Mouse (Mus musculus): ENCODE measurements around the gene Dpf3.

The Dpf3 gene

GRCm38 (mm10) chr12:83283591-83284320, 203.8 kb downstream of the Dpf3 start:
- DNase-seq = no peak

- no peak for DNase-seq
These were observed 209.7 kb downstream of the Dpf3 start for GRCm38 (mm10) chr12:83277537-83278441.

- DNase-seq = no peak
These were observed 216.3 kb downstream of the Dpf3 start for GRCm38 (mm10) chr12:83271215-83271614.

DNA sequence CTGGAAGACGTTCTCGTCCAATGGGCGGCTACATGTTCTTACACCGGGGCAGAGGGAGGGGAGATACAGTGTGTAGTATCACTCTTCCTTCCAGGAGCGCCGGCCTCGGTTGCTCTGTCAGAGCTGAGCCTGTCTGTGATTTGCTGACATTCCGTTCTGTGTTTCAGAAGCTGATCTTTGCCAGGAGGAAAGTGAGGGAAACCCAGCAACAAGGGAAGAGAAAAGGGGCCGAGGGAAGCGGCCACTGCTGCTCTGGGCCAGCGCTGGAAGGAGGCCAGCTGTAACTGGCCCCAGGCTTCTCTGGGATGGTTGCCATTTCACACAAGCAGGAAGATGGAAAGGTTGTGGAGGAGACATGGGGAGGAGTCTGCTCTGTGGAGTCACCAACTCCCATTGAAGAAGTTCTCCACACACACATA, 219.0 kb downstream of the Dpf3 start:
- DNase-seq = peak; percentile 80

DNA sequence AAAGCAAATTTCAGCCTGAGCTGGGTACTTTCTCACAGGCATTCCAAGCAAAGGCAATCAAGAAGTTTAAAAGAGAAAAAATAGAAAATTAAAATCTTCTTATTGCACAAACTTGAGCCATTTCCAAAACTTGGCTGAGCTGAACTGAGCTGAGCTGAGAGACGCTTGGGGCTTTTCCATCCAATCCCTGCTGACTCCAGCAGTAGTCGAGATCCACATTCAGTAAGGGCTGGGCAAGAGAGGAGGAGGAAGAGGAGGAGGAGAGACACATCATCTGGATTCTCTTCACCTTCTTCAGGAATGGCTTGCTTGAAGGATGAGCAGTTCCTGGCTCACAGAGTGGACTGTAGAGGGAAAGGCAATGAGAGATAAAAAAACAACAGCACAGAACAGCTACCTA, 227.0 kb downstream of the Dpf3 start:
- DNase-seq = no peak

DNA sequence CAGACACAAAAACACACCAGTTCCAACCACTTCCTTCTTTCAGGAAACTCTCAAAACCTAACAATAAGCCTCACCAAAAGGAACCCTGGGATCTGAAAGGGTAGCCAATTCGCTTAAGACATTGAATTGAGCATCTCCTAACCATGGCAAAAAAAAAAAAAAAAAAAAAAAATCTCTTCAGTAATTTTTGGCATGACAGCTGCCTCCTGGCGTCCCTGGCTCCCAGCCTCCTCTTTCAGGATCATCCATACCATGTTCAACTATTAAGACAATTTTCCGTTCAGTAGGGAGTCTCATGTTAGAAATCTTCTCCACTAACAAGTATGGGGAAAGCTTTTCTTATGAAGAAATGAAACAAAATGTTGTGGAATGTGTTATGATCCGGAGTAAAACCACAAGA, 233.1 kb downstream of the Dpf3 start:
- no peak for DNase-seq

DNA sequence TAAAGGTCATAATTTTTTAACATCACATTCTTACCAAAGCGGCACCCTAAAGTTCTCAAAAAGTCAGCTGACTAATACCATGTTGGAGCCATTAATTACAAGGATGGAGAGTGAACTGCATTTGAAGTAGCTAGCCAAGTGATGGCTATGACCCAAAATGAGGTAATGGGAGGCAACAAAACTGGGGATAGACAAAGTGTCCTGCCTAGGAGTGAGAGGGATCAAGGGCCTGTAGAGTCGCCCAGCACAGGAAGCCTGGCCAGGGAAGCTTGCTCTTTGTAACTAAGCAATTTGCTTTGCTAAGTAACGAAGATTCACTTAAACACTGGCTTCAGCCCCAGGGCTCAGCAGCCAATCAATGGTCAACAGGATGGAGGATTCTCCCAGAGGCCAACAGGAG, 238.4 kb downstream of the Dpf3 start:
- DNase-seq = no peak

DNA sequence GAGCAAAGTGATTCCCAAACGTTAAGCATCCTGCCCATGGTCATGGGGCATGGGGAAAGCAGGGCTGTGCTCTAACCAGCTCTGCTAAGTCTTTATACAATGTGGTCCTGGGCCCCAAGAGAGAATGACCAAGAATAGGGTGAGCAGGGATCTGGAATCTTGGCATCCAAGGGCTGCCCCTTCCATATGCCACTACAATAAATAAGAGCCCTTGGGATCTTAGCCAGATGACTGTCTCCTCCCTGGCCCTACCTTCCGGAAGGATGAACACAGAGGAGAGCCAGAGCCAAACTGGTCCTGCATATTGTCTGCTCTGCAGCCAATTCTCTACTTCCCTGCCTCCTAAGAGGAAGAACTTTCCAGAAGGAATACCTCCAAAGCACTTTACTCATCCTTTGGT, 238.9 kb downstream of the Dpf3 start:
- DNase-seq = no peak

DNA sequence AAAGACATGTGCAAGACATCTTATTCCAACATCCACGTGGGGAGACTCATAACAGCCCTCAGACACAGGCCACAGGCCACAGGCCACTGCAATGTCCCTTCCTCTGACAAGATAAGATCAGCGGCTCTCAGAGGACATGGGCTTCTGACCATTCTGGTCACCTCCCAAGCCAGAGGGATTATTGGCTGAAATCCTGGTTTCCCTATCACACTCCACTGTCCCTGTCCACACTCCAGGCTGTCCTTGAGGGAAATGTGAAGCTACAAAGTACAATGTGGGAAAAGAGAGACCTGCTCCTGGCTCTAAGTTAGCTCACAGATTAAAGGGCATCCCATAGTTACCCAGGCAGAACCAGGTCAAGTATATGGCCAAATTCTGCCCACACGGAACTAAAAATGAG, 239.8 kb downstream of the Dpf3 start:
- DNase-seq = no peak

GRCm38 (mm10) chr12:83241022-83241421, 246.5 kb downstream of the Dpf3 start:
- DNase-seq = no peak

DNA sequence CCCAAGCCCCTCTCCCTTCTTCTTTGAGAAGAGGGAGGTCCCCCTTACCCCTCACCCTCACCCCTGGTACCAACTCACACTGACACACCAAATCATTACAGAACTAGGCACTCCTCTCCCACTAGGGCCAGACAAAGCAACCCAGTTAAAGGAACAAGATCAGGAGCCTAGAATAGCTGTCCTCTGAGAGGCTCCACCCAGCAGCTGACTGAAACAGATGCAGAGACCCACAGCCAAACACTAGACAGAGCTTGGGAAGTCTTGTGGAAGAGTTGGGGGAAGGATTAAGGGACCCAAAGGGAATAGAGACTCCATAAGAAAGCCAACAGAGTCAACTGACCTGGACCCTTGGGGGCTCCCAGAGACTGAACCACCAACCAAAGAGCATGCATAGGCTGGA, 246.9 kb downstream of the Dpf3 start:
- no peak for DNase-seq

DNA sequence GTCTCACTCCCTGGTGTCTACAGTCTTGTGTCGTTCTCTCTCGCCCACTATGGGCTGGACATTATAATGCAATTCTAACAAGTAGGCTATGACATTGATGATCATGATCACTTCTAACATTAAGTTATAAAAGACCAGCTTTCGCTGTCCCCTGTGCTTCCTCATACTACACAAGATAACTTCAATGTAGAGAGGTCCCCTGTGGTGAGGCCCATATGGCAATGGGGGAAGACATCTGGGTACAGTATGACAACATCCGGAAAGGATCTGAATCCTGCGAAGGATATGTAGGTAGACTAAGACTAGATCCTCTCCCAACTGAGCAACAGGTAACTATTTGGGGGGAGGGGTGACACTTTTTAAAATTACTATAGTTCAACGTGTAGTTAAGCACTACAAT, 251.7 kb downstream of the Dpf3 start:
- no peak for DNase-seq

GRCm38 (mm10) chr12:83234981-83235380, 252.5 kb downstream of the Dpf3 start:
- DNase-seq = no peak

GRCm38 (mm10) chr12:83233651-83234050, 253.9 kb downstream of the Dpf3 start:
- no peak for DNase-seq

DNA sequence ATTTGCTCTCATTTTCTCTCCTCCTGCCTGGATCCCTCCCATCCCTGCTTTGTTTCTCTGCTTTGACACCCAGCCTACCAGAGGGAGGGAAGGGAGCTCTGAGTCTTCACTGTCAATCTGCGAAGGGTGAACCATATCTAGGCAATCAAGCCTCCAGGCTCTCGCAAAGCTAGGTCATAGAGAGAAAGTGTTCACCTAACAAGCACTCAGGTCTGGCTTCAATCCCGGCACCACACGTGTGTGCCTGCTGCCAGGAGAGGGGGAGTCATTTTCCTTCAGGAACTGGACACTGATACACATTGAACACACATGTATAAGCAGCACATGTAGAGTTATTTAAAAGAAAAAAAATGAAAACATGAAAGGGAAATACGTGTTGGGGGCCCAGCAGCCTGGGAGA, 254.6 kb downstream of the Dpf3 start:
- no peak for DNase-seq

- DNase-seq = no peak
These were observed 256.3 kb downstream of the Dpf3 start for GRCm38 (mm10) chr12:83231258-83231657.

DNA sequence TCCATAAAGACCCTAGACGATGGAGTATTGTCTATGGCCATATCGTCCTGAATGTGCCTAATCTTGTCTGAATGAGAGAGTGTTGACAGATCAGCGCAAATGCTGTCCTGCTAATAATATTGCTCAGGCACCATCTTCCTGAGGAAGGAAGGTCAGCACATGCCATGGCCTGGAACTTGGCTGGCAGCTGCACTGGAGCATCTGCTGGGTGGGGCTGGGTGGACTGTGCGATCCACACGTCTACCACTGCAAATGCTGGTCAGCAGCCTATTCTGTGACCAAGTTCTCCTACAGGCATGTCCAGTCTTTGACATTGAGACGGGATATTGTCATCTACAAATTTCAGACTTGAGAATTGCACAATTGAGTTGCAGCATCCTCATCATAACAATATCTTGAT, 257.8 kb downstream of the Dpf3 start:
- DNase-seq = no peak

GRCm38 (mm10) chr12:83227014-83227413, 260.5 kb downstream of the Dpf3 start:
- DNase-seq = no peak

DNA sequence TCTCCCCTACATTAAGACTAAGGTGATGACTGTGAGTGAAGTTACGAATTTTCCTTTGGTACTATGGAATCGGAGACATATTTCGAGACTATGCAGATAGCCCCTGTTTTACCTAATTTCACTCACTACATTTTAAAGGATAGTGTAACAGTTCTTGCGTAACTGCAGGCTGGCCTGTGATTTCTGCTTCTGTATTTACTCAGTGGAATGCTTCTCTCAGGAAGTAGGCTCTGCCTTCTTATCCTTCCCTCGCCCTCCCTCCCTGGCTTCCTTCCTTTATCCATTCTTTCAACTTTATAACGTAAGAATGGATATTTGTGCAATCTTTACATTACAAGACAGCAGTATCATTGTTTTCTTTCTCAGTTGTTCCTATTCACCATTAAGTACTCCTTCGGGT, 266.6 kb downstream of the Dpf3 start:
- no peak for DNase-seq

GRCm38 (mm10) chr12:83213879-83214341, 273.6 kb downstream of the Dpf3 start:
- peak; percentile 9 for DNase-seq

DNA sequence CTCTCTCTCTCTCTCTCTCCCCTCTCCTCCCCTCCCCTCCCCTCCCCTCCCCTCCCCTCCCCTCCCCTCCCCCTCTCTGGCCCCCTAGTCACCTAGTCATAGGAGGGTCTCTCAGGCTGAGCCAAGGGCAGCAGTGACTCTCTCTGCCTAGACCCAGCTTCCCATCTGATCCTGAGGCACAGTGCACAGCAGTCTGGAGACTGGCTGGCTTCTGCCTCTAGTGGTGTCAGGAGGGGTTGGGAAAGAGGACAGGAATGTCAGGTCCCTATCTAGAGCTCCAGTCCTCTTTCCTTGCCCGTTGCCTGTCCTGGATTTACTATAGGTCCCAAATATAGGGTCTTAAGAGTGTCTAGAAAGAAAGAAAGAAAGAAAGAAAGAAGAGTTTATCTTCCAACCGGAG, 275.5 kb downstream of the Dpf3 start:
- no peak for DNase-seq

GRCm38 (mm10) chr12:83211146-83211822, 276.2 kb downstream of the Dpf3 start:
- no peak for DNase-seq

GRCm38 (mm10) chr12:83210735-83211134, 276.8 kb downstream of the Dpf3 start:
- no peak for DNase-seq

DNA sequence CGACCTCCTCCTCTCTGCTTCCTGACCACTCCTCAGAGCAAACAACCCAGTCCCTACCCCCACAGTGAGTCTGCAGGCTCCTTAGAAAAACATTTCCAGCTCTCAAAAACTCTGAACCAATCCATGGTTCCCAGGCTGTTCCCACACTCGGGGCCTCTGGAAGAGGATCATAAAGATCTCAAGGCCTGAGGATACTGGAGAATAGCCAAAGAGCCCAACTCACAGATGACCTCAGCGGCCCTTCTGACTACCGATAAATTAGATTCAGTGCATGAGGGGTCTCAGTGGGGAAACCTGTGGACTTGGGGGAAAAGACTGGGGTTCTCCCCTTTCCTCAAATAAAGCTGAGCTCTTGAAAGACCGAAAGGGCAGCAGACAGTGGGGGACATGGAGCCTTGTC, 277.2 kb downstream of the Dpf3 start:
- no peak for DNase-seq
